Mouse (Mus musculus): ENCODE measurements around the gene Gm21983. TPM values are rescaled to one million over a fixed set of nuclear protein-coding genes. Genes with fewer than 3 reads are reported as not detected.

Gene Gm21983
- not detected in 2 replicates for total RNA-seq (2012; rRNA removed)
- polyA plus RNA-seq (2012; ENCODE audit: insufficient read depth in 1 of 2, insufficient read length in 2 of 2, low read depth in 1 of 2, low replicate concordance in 2 of 2, missing spikeins in 1 of 2), result under 1 TPM in 1 of 2 experiments, not detected in 1; 0.22 TPM

- peaks cover 0 to 6% of the 10 kb centered on the region in 2 experiments; a peak in 3 of 4 replicates for H3K36me3 ChIP-seq (ENCODE audit: control insufficient read depth in 1 of 2, insufficient read depth in 2 of 2, low read length in 2 of 2)
- TF ChIP-seq KAT2A (conservative IDR thresholded peaks at IDR 0.05; ENCODE audit: low read depth, low read length) (no peak), JUND (IDR thresholded peaks at IDR 0.05; ENCODE audit: low read depth, low read length) (no peak), POLR2AphosphoS2 (IDR thresholded peaks at IDR 0.05; ENCODE audit: low read length) (no peak; the same call in 1 of the 2 replicates), ZMIZ1 (IDR thresholded peaks at IDR 0.05; ENCODE audit: low read depth, low read length) (no peak), CHD2 (IDR thresholded peaks at IDR 0.05; ENCODE audit: low read length) (no peak), BHLHE40 (IDR thresholded peaks at IDR 0.05; ENCODE audit: borderline replicate concordance, low read depth, low read length) (no peak), ETS1 (IDR thresholded peaks at IDR 0.05; ENCODE audit: low read depth, low read length) (no peak), MAFK (IDR thresholded peaks at IDR 0.05; ENCODE audit: borderline replicate concordance, low read depth, low read length) (no peak), SMC3 (IDR thresholded peaks at IDR 0.05; ENCODE audit: low read depth, low read length) (no peak)
- no peaks in the 10 kb centered on the region for H3K27me3 ChIP-seq (ENCODE audit: control insufficient read depth in 1 of 2, insufficient read depth in 2 of 2, low read length in 2 of 2)
- H3K9me3 ChIP-seq (replicated peaks; ENCODE audit: insufficient read depth, low read length), result no peaks in the 10 kb centered on the region
- no peak within 1 kb of the TSS for H3K27ac ChIP-seq (ENCODE audit: control insufficient read depth, low read depth, low read length)
- no peaks in the 10 kb centered on the region; the same call in 1 of the 2 replicates for H3K79me2 ChIP-seq (ENCODE audit: control insufficient read depth, insufficient read depth, low read length, poor library complexity)
- H3K4me1 ChIP-seq (ENCODE audit: control insufficient read depth in 1 of 2, insufficient read depth in 2 of 2, low read length in 2 of 2), result peaks cover 0 to 12% of the 10 kb centered on the region in 2 experiments; a peak in 3 of 4 replicates
- H3K4me3 ChIP-seq (ENCODE audit: control insufficient read depth in 1 of 2, insufficient read depth in 1 of 2, low read depth in 2 of 2, low read length in 2 of 2), result no peak within 1 kb of the TSS
- no peak within 1 kb of the TSS for H3K9ac ChIP-seq (ENCODE audit: control insufficient read depth, low read depth, low read length, poor library complexity, severe bottlenecking)
- DNase-seq (ENCODE audit: low read depth, low spot score), result no peak
These were observed at the start of gene Gm21983, which contains the start of gene Mia for GRCm38 (mm10) chr7:27180837-27181695. Gm21983 (minus strand) TSS chr7:27181086. Mia (minus strand) TSS chr7:27181157.

- Histone ChIP-seq H3K36me3 (ENCODE audit: control insufficient read depth in 1 of 2, insufficient read depth in 2 of 2, low read length in 2 of 2) (peaks cover 0 to 8% of the 10 kb centered on the region in 2 experiments; a peak in 2 of 4 replicates), H3K9ac (ENCODE audit: control insufficient read depth, low read depth, low read length, poor library complexity, severe bottlenecking) (peak overlapping the region; percentile 76), H3K4me3 (ENCODE audit: control insufficient read depth in 1 of 2, insufficient read depth in 1 of 2, low read depth in 2 of 2, low read length in 2 of 2) (peak overlapping the region; percentile 75 to 96), H3K27ac (ENCODE audit: control insufficient read depth, low read depth, low read length) (peak overlapping the region; percentile 60), H3K9me3 (replicated peaks; ENCODE audit: insufficient read depth, low read length) (no peaks in the 10 kb centered on the region), H3K79me2 (ENCODE audit: control insufficient read depth, insufficient read depth, low read length, poor library complexity) (peaks cover 8% of the 10 kb centered on the region), H3K27me3 (ENCODE audit: control insufficient read depth in 1 of 2, insufficient read depth in 2 of 2, low read length in 2 of 2) (no peaks in the 10 kb centered on the region), H3K4me1 (ENCODE audit: control insufficient read depth in 1 of 2, insufficient read depth in 2 of 2, low read length in 2 of 2) (peaks cover 6 to 22% of the 10 kb centered on the region in 2 experiments; a peak in 3 of 4 replicates)
- TF ChIP-seq TCF12 (IDR thresholded peaks at IDR 0.05; ENCODE audit: low read depth, low read length), result no peak
- no peak for TF ChIP-seq MXI1 (IDR thresholded peaks at IDR 0.05; ENCODE audit: low read depth, low read length)
- no peak for TF ChIP-seq EP300 (IDR thresholded peaks at IDR 0.05; ENCODE audit: low read depth in 1 of 2, low read length in 2 of 2)
- no peak for TF ChIP-seq ZC3H11A (IDR thresholded peaks at IDR 0.05; ENCODE audit: low read depth, low read length)
- TF ChIP-seq GATA1 (IDR thresholded peaks at IDR 0.05; ENCODE audit: low read depth, low read length), result no peak
- TF ChIP-seq USF2 (IDR thresholded peaks at IDR 0.05; ENCODE audit: borderline replicate concordance in 1 of 2, insufficient read depth in 1 of 2, low read depth in 1 of 2, low read length in 2 of 2), result no peak
- no peak for TF ChIP-seq POLR2AphosphoS5 (IDR thresholded peaks at IDR 0.05; ENCODE audit: borderline replicate concordance, low read depth, low read length)
- TF ChIP-seq JUND (IDR thresholded peaks at IDR 0.05; ENCODE audit: low read depth, low read length), result no peak
- no peak for TF ChIP-seq UBTF (IDR thresholded peaks at IDR 0.05; ENCODE audit: borderline replicate concordance, insufficient read depth, low read depth, low read length)
- peak; percentile 93 for TF ChIP-seq TBP (IDR thresholded peaks at IDR 0.05; ENCODE audit: low read depth, low read length)
- no peak for TF ChIP-seq RAD21 (IDR thresholded peaks at IDR 0.05; ENCODE audit: low read depth, low read length)
- TF ChIP-seq MYB (IDR thresholded peaks at IDR 0.05; ENCODE audit: low read depth, low read length), result no peak
- TF ChIP-seq MAX (IDR thresholded peaks at IDR 0.05; ENCODE audit: low read length), result 0 out of 2 replicates have a peak, but pooled peaks have one; percentile 7
- no peak for TF ChIP-seq HCFC1 (IDR thresholded peaks at IDR 0.05; ENCODE audit: low read depth, low read length)
- no peak for TF ChIP-seq TAL1 (IDR thresholded peaks at IDR 0.05; ENCODE audit: low read length)
- TF ChIP-seq KAT2A (conservative IDR thresholded peaks at IDR 0.05; ENCODE audit: low read depth, low read length), result 0 out of 2 replicates have a peak, but pooled peaks have one; percentile 7
- no peak; the same call in 1 of the 2 replicates for TF ChIP-seq SIN3A (IDR thresholded peaks at IDR 0.05; ENCODE audit: low read length)
- TF ChIP-seq GABPA (IDR thresholded peaks at IDR 0.05; ENCODE audit: low read depth, low read length), result no peak
- no peak for TF ChIP-seq NELFE (IDR thresholded peaks at IDR 0.05; ENCODE audit: low read depth, low read length)
- DNase-seq (ENCODE audit: low read depth, low spot score), result no peak
These were observed 48.0 kb upstream of the Gm21983 start for GRCm38 (mm10) chr7:27228865-27229264.
